Mouse (Mus musculus): ENCODE measurements around the gene Hist2h2ab. TPM values are rescaled to one million over a fixed set of nuclear protein-coding genes. Genes with fewer than 3 reads are reported as not detected.
"Not testable (repeated sequence)": the region's sequence is repeated elsewhere in the genome, so short reads cannot be mapped to it uniquely, and the experiment has no call there.

Gene Hist2h2ab
- 0.46 TPM in 1 of 2 replicates, not detected in the other for polyA plus RNA-seq (2015; fragmentation: Nextera tagmentation; extraction: Ambion mirVana)

GRCm38 (mm10) chr3:96219661-96220130 lies at the start of gene Hist2h2ab, which contains the start of gene Bola1:
Gene Hist2h2ab (plus strand): TSS chr3:96219865.
Gene Bola1 (minus strand): TSS chr3:96219709.
- peak; percentile 89 for ATAC-seq (replicated peaks)
- H3K36me3 ChIP-seq: no peaks in the 10 kb centered on the region
- H3K4me2 ChIP-seq (replicated peaks): peak within 1 kb of the TSS; percentile 89
- H3K4me3 ChIP-seq: peak within 1 kb of the TSS; percentile 48
- H3K27ac ChIP-seq (replicated peaks): peak within 1 kb of the TSS; percentile 98
- WGBS: under 1% methylated on average over 37 of the region's 37 CpGs
- no peaks in the 10 kb centered on the region for H3K27me3 ChIP-seq
- H3K9ac ChIP-seq (replicated peaks): peak within 1 kb of the TSS; percentile 67
- H3K4me1 ChIP-seq: peaks cover 43% of the 10 kb centered on the region
- H3K9me3 ChIP-seq: no peaks in the 10 kb centered on the region

- Histone ChIP-seq H3K27ac (replicated peaks) (no peak overlapping the region), H3K27me3 (no peaks in the 10 kb centered on the region), H3K9ac (replicated peaks) (no peak overlapping the region), H3K36me3 (peaks cover 14% of the 10 kb centered on the region), H3K9me3 (no peaks in the 10 kb centered on the region), H3K4me3 (no peak overlapping the region), H3K4me1 (peaks cover 36% of the 10 kb centered on the region), H3K4me2 (replicated peaks) (no peak overlapping the region)
- ATAC-seq (replicated peaks): no peak
- 91% methylated on average over 4 of the region's 4 CpGs for WGBS
Measured at GRCm38 (mm10) chr3:96170276-96170675, 49.4 kb upstream of the Hist2h2ab start.

DNA sequence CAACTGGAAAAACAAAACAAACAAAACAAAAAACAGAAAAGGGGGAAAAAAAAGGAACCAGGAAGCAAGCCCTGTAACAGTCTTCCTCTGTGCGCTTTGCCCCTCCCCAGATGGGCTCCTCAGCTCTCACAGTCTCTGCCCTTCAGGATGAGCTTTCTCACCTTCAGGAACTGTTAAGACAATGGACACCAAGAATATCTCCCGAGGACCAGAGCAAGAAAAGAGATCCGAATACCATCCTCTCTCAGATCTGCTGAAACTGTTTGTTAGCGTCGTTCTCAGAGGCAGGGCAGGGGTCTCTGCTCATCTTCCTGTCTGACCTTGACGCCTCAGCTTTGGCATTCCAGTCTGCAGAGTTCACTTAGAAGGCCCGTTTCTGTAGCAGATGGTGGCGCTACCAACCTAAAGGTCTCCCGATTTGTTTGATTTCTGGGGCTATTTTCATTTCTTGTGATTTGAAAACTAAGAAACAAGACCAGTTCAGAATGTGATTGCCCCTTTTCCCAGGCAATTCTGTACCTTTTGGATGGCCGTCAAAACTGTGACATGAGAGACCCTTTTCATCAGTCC lies 48.6 kb upstream of the Hist2h2ab start:
- H3K4me1 ChIP-seq: peaks cover 36% of the 10 kb centered on the region
- H3K4me2 ChIP-seq (replicated peaks): peak overlapping the region; percentile 66
- peak overlapping the region; percentile 98 for H3K27ac ChIP-seq (replicated peaks)
- H3K27me3 ChIP-seq: no peaks in the 10 kb centered on the region
- H3K9ac ChIP-seq (replicated peaks): peak overlapping the region; percentile 86; the same call in 1 of the 2 replicates
- WGBS: 70% methylated on average over 10 of the region's 10 CpGs
- peak overlapping the region; percentile 55 for H3K4me3 ChIP-seq
- no peaks in the 10 kb centered on the region for H3K9me3 ChIP-seq
- ATAC-seq (replicated peaks): no peak
- peaks cover 20% of the 10 kb centered on the region for H3K36me3 ChIP-seq

DNA sequence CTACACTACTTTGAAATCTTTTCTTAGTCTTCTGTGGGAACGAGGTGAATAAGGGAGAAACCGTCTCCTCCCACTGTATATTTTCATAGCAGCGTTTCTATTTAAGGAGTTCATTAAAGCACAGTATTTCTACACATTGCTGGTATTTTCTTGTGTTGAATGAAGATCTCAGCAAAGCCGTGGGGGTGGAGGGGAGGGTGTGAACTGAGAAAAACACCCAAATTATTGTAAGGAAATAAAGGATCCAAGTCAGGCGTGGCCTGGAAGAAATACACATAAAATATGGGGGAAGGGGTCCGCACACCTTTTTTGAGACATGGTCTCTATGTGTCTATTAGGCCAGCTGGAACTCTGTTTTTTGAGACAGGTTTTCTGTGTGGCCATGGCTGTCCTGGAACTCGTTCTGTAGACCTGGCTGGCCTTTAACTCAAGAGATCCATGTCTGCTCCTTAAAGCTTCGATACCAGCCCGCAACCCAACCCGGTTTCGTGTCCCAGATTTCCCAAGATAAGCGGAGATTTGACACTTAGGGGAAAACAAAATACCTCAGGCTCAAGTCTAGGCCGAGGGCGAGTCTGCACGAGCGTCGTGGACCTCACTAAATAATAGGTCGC lies 48.0 kb upstream of the Hist2h2ab start:
- H3K27ac ChIP-seq (replicated peaks): peak overlapping the region; percentile 98
- 17% methylated on average over 18 of the region's 18 CpGs for WGBS
- H3K9ac ChIP-seq (replicated peaks): peak overlapping the region; percentile 86
- H3K9me3 ChIP-seq: no peaks in the 10 kb centered on the region
- H3K4me2 ChIP-seq (replicated peaks): peak overlapping the region; percentile 66
- peaks cover 36% of the 10 kb centered on the region for H3K4me1 ChIP-seq
- peak overlapping the region; percentile 55 for H3K4me3 ChIP-seq
- peak; percentile 15 for ATAC-seq (replicated peaks)
- no peaks in the 10 kb centered on the region for H3K27me3 ChIP-seq
- H3K36me3 ChIP-seq: peaks cover 26% of the 10 kb centered on the region

DNA sequence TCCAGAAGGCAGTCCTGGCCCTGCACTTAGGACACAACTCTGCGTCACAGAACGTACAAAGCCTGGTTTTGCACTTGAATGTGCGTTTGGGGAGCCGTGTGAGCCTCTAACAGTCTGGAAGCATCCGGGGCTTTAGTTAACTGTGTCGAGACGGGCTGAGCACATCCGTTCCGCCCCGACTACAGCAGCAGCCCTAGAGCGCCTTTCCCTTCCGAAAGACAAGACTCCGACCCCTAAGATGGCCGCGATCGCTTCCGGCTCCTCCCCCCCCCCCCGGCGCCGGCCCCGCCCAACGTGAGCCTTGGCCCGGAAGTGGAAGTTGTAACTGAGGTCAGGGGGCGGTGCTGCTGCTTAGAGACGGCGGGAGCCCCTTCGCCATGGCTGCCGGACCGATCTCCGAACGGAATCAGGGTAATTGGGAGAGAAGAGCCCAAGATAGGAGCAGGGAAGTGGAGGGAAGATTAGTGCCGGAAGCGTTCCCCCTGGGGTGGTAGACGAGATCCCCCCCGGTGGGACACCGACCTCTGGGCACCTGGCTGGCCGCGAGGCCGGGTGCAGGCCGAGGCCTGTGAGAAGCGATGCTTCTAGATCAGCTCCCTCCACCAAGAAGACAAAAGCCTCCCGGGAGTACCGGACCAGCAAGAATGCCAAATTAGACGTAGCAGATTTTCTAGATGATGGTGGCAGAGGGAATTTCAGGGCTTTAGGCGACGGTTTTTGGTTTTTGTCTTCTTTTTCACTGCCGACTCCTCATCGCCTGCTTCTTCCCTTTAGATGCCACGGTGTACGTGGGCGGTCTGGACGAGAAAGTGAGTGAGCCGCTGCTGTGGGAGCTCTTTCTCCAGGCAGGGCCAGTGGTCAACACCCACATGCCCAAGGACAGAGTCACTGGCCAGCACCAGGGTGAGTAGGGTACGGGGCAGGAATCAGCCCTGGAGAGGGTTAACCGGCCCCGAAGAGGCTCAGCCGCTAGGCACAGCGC lies 47.2 kb upstream of the Hist2h2ab start, which contains the start of gene Sf3b4:
Gene Sf3b4, plus strand, starts transcription at position 136 of the 982 bp plus-strand sequence.
- peak within 1 kb of the TSS; percentile 98 for H3K27ac ChIP-seq (replicated peaks)

DNA sequence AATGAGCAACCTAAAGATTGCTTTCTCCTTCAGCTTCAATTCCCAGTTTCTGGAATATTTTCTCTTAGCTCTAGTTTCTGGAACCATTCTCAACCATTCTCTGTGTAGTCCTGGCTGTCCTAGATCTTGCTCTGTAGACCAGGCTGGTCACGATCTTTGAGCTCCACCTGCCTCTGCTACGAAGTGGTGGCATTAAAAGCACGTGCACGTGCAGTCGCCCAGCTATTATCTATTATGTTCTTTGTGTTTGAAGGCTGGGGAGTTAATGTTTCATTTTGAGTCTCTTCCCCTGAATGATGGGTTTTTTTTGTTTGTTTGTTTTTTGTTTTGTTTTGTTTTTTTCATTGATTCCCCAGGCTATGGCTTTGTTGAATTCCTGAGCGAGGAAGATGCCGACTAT lies 46.5 kb upstream of the Hist2h2ab start:
- H3K27ac ChIP-seq (replicated peaks): peak overlapping the region; percentile 98; the same call in 1 of the 2 replicates
- peak overlapping the region; percentile 55 for H3K4me3 ChIP-seq
- peaks cover 36% of the 10 kb centered on the region for H3K4me1 ChIP-seq
- peaks cover 39% of the 10 kb centered on the region for H3K36me3 ChIP-seq
- no peaks in the 10 kb centered on the region for H3K9me3 ChIP-seq
- H3K4me2 ChIP-seq (replicated peaks): peak overlapping the region; percentile 96
- 31% methylated on average over 7 of the region's 7 CpGs for WGBS
- ATAC-seq (replicated peaks): no peak
- peak overlapping the region; percentile 86 for H3K9ac ChIP-seq (replicated peaks)
- H3K27me3 ChIP-seq: no peaks in the 10 kb centered on the region

More for the DNA sequence above, 47.2 kb upstream of the Hist2h2ab start, which contains the start of gene Sf3b4:
- peaks cover 36% of the 10 kb centered on the region for H3K4me1 ChIP-seq
- under 1% methylated on average over 58 of the region's 58 CpGs for WGBS
- H3K4me2 ChIP-seq (replicated peaks): peak within 1 kb of the TSS; percentile 96
- no peaks in the 10 kb centered on the region for H3K27me3 ChIP-seq
- peak; percentile 96 for ATAC-seq (replicated peaks)
- peaks cover 32% of the 10 kb centered on the region for H3K36me3 ChIP-seq
- H3K4me3 ChIP-seq: peak within 1 kb of the TSS; percentile 55
- no peaks in the 10 kb centered on the region for H3K9me3 ChIP-seq
- H3K9ac ChIP-seq (replicated peaks): peak within 1 kb of the TSS; percentile 86

- not testable (repeated sequence) for H3K27me3 ChIP-seq; H3K27ac ChIP-seq (replicated peaks); ATAC-seq (replicated peaks); H3K4me2 ChIP-seq (replicated peaks); H3K9ac ChIP-seq (replicated peaks); H3K9me3 ChIP-seq
- Histone ChIP-seq H3K36me3 (peaks cover 41% of the 10 kb centered on the region), H3K4me1 (peaks cover 36% of the 10 kb centered on the region), H3K4me3 (0 out of 2 replicates have a peak overlapping the region, but pooled peaks have one; percentile 8)
- WGBS: 90% methylated on average over 4 of the region's 4 CpGs
Measured at GRCm38 (mm10) chr3:96174042-96174441, 45.6 kb upstream of the Hist2h2ab start.

GRCm38 (mm10) chr3:96175251-96175650 lies 44.4 kb upstream of the Hist2h2ab start:
- 96% methylated on average over 6 of the region's 6 CpGs for WGBS
- H3K36me3 ChIP-seq: peaks cover 41% of the 10 kb centered on the region
- H3K9ac ChIP-seq (replicated peaks): no peak overlapping the region
- no peak for ATAC-seq (replicated peaks)
- H3K9me3 ChIP-seq: no peaks in the 10 kb centered on the region
- H3K4me1 ChIP-seq: peaks cover 35% of the 10 kb centered on the region
- no peak overlapping the region for H3K4me3 ChIP-seq
- H3K27ac ChIP-seq (replicated peaks): no peak overlapping the region
- no peak overlapping the region for H3K4me2 ChIP-seq (replicated peaks)
- H3K27me3 ChIP-seq: no peaks in the 10 kb centered on the region

DNA sequence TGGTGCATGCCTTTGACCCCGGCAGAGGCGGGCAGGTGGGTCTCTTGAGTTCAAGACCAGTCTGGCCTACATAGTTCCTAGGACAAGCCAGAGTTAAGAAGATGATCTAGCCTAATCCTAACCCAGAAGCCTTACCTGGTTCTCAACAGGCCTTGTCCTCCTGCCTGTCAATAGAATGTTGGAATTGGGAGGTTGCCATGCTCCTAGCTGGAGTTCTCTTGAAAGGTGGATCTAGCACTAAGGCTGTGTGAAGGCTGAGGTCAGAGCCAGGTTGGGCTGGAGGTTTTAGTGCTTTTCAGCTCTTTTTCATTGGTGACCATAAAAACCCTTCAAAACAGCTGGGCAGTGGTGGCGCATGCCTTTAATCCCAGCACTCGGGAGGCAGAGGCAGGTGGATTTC lies 41.2 kb upstream of the Hist2h2ab start:
- Histone ChIP-seq H3K4me3 (no peak overlapping the region), H3K4me1 (peaks cover 41% of the 10 kb centered on the region), H3K36me3 (peaks cover 41% of the 10 kb centered on the region), H3K4me2 (replicated peaks) (no peak overlapping the region), H3K27ac (replicated peaks) (no peak overlapping the region), H3K9ac (replicated peaks) (no peak overlapping the region), H3K27me3 (no peaks in the 10 kb centered on the region), H3K9me3 (no peaks in the 10 kb centered on the region)
- 94% methylated on average over 4 of the region's 4 CpGs for WGBS
- ATAC-seq (replicated peaks): no peak

DNA sequence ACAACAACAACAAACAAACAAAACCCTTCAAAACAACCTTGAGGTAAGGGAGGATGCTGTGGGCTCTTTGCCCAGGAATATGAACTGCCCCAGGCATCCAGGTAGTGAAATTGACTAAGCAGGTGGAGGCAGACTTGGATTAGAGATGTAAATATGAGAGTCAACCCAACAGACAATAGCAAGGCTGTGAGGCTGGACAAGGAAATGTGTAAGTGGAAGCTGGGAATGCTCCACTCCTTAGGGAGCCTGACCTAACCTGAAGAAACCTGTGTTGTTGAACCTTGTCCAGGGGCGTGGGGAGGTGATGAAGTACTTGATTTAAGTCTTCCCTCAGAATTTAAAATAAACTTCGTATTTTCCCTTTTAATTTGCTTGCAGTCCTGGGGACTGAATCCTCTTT lies 40.8 kb upstream of the Hist2h2ab start:
- Histone ChIP-seq H3K36me3 (peaks cover 41% of the 10 kb centered on the region), H3K4me3 (no peak overlapping the region), H3K27ac (replicated peaks) (no peak overlapping the region), H3K4me1 (peaks cover 37% of the 10 kb centered on the region), H3K27me3 (no peaks in the 10 kb centered on the region), H3K4me2 (replicated peaks) (no peak overlapping the region), H3K9ac (replicated peaks) (no peak overlapping the region), H3K9me3 (no peaks in the 10 kb centered on the region)
- no peak for ATAC-seq (replicated peaks)
- WGBS: 88% methylated on average over 2 of the region's 2 CpGs

GRCm38 (mm10) chr3:96179531-96179930 lies 40.1 kb upstream of the Hist2h2ab start:
- Histone ChIP-seq H3K4me1 (peaks cover 30% of the 10 kb centered on the region), H3K27ac (replicated peaks) (no peak overlapping the region), H3K9me3 (no peaks in the 10 kb centered on the region), H3K4me3 (no peak overlapping the region), H3K4me2 (replicated peaks) (no peak overlapping the region), H3K9ac (replicated peaks) (no peak overlapping the region), H3K27me3 (no peaks in the 10 kb centered on the region), H3K36me3 (peaks cover 35% of the 10 kb centered on the region)
- 54% methylated on average over 4 of the region's 4 CpGs for WGBS
- ATAC-seq (replicated peaks): no peak

All from forebrain, embryonic 15.5 days (tissue).